Mouse (Mus musculus) frontal cortex, postnatal 25 days (tissue): Measurements from ENCODE around the gene Snapin.

Experiments used
- DNase-seq, 2 experiments: peaks; one replicate each; pipeline ENCODE4 v3.0.0; 2022; ENCODE audit warnings: low spot score in 2 of 2

Snapin gene

DNA sequence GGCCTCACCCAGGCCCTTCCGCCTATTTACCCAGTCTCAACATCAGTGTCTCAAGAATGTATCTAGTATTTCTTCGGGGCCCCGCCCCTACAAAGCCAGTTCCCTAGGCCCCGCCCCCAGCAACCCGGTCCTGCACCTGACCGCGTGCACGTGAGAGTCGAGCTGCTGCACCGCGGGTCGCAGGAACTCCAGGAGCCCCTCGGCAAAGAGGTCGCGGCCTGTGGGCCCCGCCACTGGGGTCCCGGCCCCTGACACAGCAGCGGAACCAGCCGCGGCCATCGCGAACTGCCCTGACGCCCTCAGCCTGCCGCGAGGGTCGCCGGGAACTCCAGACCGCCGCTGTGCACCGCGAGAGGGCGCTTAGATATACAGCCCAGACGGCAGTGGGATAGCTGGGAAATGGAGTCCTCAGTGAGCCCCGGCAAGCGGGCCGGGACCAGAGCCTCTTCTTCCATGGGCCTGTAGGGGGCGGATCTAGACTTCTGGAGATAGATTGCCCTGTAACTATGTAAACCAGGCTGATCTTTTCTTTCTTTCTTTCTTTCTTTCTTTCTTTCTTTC is at the start of gene Snapin:
TSS of gene Snapin (minus strand) at position 338 of the 561 bp plus-strand sequence.
- peak; percentile 91 to 92 for DNase-seq

DNA sequence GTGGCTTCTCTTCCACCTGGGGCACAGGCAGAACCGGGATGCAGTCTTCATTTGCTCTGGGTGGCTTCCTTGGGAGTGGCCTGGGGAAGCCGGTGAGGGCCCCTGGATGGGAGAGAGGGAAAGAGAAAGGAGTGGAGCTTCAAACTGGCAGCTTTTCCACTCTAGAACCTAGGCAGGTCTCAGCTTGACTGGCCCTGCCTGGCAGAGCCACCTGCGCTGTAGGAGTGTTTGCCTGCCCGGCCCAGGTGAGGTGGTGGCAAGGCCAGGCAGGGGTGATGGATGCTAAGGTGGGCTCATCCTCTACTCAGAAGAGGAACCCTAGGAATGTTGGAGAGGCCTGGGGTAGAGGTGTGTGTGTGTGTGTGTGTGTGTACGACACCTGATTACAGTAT is 47.1 kb upstream of the Snapin start:
- DNase-seq: no peak

DNA sequence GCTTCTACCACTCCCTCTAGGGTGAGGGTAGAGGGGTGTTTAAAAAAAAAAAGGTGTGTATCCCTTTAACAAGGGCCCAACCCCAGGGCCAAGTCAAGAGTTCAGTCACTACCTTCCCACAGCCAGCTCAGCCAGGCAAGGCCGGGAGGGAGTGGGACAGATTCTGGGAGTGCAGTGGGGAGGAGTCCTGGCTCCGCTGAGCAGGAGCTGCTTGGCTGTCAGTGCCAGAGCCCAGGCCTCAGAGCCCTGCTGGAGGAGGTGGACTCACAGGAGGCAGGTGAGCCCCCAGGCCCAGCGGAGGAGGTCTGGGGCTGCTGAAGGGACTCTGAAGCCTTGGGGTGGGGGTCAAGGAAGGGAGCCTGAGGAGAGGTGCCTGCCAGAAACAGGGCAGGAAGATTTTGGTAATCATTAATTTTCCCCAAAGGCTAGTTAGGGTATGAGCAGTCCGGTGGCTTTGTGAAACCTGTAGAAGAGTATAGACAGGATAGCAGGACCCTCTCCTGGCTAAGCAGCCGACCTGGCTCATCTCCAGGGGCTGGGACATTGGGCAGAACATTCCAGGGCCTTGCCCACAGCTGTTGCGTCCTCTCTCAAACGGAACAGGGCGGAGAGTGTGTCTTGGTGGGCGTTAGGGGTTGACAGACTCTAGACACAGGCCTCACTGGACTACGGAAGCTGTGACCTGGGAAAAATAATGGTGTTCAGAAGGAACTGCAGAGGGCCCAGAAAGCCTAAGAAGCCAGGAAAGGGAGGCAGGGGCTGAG is 46.5 kb upstream of the Snapin start, which contains the start of gene S100a16:
TSS of gene S100a16 (plus strand) at position 114 of the 764 bp plus-strand sequence.
- no peak for DNase-seq

GRCm38 (mm10) chr3:90535446-90535845 is 44.6 kb upstream of the Snapin start:
- no peak for DNase-seq

DNA sequence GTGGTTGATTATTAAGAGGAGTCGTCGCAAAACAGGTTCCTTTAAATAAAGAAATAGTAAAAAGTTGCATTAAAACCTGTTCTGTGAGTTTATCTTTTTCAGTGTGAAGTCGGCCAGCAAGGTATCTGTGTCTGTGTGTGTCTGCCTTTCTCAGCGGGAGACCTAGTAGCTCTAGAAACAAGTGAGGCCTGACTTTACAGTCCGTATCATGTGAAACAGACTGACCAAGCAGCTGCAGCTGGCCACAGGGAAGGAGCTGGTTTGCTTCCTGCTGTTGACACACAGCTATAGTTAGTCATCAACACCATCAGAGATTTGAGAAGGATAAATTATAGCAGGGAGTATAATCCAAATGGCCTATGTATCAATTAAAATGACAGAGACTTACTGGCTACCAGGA is 40.9 kb upstream of the Snapin start:
- no peak for DNase-seq

DNA sequence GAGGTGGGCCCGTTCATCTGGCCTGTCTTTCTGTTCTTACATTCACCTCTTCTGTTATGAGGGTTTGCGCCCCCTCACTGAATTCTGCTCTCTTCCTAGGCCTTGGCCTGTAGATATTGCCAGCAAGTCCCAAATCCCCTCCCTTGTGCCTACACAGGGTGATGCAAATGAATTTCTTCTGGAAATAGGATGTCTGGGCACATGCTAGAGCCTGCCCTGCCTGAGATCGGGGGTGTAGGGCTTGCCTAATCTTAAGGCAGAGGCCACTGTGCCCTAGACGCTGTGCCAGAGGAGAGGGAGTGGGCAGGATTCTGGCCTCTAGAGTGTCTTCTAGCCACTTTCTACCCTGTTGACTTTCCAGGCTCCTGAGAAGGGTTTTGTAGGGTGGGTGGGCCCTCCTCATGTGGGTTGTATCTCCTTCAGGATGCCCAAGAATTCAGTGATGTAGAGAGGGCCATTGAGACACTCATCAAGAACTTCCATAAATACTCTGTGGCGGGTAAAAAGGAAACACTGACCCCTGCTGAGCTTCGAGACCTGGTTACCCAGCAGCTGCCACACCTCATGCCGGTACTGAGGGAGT is 36.5 kb upstream of the Snapin start:
- DNase-seq: no peak

GRCm38 (mm10) chr3:90526580-90526979 is 35.7 kb upstream of the Snapin start, which contains the start of gene S100a14:
S100a14 (plus strand) TSS chr3:90526856.
- DNase-seq: no peak

DNA sequence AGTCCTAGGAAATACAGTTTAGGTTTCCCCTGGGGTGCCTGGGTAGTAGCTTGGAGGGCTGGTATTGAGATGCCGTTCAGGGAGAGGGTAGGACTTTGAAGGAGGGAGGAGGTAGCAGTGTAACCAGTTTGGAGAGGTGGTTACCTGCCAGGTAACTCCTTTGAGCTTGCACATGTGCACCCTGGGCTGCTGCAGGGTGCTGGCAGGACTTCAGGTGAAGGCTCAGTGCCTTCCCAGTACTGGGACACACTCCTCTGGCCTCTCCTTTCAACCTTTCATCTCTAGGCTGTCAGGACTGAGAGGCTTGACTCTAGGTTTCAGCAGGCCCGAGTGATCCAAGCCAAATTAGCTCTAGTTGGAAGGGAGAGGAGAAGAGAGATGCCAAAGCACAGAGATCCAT is 35.2 kb upstream of the Snapin start:
- no peak for DNase-seq

GRCm38 (mm10) chr3:90525421-90525820 is 34.6 kb upstream of the Snapin start:
- DNase-seq: no peak

DNA sequence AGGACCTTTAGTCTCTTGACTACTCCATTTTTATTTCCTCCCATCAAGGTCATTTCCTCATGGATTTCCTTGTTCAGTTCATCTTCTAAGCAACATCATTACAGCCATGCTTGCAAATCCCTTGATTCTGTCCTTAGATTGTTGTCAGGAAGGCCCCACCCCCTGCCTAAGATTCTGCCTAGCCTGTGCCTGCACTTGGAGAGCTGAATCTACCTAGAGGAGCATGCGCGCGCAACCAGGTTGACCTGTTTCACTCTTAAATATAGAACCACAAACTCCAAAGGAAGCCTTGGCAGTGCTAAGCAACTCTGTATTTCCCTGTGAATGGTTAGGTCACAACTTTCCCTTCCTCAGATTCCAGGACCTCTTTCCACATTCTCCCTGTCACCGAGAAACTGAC is 26.9 kb upstream of the Snapin start:
- DNase-seq: no peak

DNA sequence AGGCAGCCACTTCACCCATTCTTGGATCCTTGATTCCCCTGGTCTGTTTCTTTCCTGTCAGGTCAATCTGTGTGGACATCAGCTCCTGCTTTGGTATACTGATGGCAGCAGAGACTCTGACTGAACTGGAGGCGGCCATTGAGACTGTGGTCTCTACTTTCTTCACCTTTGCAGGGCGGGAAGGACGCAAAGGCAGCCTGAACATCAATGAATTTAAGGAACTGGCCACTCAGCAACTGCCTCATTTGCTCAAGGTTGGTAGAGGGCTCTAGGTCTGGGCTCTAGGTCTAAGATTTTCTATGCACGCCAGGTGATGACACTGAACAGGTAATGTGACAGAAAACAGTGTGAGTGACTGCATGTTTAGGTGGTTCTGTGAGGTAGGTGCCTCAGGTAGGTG is 25.0 kb upstream of the Snapin start:
- no peak for DNase-seq

- DNase-seq: no peak
Measured at GRCm38 (mm10) chr3:90515242-90515641, 24.4 kb upstream of the Snapin start.

DNA sequence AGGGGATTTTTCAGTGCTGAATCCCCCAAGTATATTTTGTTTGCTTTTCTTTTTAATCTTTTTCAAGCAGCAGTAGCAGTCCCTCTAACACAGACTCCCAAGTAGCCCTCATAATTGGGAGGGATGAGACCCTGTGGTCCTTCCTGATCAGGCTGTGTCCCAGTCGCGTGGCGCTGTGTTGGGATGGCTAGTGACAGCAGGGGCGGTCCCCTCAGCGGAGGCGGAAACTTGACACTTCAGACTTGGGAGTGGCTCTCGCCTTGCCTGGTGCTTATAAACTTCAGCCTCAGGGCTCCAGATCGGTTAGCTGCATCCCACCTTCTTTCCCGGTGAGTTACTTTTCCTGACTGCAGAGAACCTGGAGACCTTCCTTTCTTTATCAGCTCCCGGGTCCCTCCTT is 23.9 kb upstream of the Snapin start:
- DNase-seq: no peak

DNA sequence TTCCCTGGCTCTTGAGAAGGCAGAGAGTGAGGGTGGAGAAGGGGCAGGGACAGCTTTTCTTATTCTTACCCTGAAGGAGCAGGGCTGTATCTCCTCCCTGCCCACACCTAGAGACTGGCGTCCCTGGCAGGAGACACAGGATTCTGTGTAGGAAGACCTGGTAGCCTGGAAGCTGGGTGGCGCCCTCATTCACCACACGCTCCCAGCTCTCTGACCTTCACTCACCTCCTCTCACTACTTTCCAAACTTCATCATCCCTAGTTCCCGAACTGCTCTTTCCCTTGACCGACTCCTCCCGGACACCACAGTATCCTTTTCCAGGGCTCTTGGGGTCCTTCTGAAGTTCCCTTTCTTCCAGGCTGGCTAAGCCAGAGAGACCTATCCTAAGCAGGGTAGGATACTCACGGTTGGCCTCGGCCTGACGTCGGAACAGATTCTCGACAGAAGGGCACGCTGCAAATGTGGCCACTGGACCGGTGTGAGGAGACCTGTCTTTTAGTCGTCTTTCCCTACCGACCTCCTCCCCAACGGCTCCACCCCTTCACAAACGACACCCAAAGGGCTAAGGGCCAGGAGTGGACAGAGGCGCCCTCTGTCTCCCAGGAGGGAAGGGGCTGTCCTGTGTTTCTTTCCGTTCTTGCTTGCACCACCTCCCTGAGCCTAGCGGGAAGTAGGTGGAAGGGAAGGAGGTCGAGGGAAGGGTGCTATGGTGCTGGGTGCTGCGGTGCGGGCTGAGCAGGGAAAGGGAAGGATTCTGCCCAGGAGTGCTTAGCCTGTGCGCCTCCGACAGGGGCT is 23.2 kb upstream of the Snapin start, which contains the start of the genes S100a1 and S100a13:
TSS of gene S100a1 (minus strand) at position 597 of the 795 bp plus-strand sequence.
TSS of gene S100a13 (plus strand) at position 640 of the 795 bp plus-strand sequence.
- no peak for DNase-seq

DNA sequence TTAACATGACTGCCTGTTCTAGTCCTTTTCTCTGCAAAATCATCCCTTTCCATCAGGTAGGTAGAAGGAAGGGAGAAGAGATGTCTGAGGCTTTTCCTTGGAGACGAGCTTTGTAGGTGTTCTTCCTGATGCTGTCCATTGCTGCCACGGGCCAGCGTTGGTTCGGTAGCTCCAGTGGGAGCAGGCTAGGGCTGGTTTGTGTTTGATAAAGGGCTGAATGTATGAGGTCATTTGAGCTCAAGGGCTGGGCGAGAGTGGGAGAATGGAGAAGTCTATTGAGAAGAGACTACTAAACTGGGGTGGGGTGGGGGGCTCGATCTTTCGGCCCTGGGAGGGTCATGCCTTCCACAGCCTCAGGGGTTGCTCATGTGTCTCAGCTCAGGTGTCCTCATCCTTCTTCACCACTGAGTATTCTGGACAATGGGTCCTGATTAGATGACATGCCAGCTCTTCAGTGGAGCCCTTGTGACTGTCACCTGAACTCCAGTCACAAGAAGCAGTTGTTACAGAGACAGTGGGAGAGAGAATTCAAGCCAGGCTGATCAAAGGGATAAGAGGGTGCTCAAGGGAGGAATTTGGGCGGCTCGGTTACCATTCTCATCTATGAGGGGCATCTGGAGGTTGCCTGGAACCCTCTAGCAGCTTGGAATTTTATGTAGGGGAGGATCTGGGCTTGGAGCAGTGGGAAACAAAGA is 22.3 kb upstream of the Snapin start:
- DNase-seq: no peak

DNA sequence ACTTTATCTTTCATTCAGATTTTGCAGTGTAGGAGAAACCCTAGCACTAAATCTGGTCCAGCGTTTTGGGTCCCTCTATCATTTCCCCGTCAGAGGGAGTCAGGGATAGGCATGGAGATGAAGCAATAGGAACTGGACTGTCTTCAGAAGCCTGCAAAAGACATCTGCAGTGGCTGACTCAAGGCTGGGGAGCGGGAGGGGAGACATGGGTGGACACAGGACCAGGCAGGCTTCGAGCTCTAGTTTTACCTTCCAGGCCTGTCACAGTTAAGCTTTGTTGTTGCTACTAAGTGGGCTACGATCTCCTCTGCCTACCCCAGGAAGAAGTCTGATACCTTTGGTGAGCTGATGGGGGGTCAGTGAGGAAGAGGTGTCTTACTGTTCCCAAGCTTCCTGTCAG is 21.4 kb upstream of the Snapin start:
- no peak for DNase-seq

DNA sequence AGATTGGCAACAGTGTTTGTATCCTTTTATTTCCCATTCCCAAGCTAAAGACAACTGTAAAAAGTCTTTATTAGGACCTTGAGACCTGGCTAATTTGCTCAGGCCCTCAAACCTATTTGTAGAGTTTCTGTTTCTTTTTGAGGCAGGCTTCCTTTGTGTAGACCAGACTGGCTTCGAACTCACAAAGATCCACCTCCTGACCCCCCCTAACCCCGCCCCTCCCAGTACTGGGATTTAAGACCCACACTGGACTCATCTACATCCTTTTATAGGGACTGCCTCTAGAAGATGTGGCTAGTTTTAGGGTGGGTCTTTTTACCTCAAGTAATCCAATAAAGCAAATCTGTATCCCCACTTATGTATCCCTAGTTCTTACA is 18.9 kb upstream of the Snapin start:
- DNase-seq: no peak

DNA sequence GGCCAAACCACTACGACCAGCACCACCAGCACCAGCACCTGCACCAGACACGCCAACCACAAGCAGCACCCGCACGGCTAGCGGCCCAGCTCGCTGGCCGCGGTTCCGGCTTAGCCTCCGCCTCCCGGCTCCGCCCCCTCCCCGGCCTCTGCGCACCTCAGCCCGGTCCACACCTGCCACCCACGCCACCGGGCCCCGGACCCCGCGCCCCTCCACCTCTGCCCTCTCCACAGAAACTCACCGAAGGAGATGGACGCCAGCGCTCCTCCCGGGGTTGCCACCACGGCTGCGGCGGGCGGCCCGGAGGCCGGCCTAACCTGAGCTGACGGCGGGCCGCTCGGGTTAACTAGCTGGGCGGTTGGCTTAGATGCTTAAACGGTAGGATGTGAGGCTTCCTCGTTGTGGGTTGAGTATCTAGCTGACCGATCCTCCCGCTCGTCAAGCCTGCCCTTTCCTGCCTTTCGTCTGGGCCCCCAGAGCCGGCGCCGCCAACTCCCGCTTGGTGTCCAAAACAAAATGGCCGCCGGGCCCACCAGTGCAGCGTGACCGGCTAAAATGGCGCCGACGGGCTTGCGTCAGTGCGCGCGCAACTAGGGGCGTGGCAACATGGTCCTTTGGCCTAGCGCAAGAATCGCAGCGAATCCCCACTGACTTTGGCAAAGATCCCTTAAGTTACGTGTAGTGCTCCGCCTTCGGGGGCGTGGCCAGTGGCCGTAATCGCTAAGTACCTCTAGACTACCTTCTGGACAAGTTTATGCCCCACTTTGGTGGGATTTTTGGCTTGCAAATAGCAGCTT is 18.3 kb upstream of the Snapin start, which contains the start of gene Chtop:
TSS of gene Chtop (minus strand) at position 549 of the 797 bp plus-strand sequence.
- peak; percentile 98 to 99 for DNase-seq

- DNase-seq: no peak
Measured at GRCm38 (mm10) chr3:90508287-90508949, 17.6 kb upstream of the Snapin start.

DNA sequence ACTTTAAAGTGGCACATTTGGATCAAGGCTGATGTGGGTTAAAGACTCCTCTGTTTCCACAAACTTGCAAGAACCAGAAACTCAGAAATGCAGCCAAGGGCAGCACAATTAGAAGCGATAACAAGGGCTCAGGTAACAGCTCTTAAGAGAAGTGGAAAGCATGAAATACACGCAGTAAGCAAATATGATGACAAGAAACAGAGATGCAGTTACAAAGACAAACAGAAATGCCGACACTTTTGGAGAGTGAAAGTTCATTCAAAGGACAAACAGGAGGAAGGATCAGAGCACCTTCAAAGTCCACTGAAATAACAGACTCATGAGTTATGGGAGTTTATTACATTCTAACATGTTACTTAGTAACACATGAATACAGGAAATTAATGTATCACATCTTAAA is 15.5 kb upstream of the Snapin start:
- no peak for DNase-seq
